Comparison of ENCODE assay signal across 8 mouse cellular contexts in the genomic region with DNA sequence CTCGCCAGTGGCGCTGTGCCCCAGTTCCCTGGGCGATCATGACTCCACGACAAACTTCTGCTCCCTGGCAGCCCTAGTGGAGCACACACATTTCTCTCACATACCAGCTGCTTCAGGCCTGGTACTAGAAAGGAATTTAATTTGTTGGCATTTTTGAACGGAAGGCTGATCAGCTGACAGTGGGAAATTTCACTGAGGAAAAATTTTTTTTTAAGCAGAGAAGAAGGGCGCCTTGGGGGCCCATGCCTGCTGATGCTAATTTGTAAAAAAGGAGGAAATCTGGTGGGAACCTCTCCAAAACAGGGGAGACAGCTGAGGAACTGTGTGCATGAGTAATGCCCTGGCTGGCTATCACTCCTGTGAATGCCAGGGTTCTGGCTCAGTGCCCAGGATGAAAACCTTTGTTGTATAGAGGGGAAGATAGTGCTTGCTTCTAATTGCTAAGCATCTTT.
DNase-seq lines count a peak whose midpoint lies in the region; ATAC-seq and TF ChIP-seq lines count a peak whose summit lies in the region.

No protein-coding gene starts in this region.

- H3K27me3 ChIP-seq in forebrain, embryonic 13.5 days, result no peaks in the 10 kb centered on the region
- no peaks in the 10 kb centered on the region for H3K27me3 ChIP-seq in forebrain, embryonic 11.5 days (ENCODE audit: control insufficient read depth, insufficient read depth, low read length)
- H3K27me3 ChIP-seq in hindbrain, embryonic 14.5 days (ENCODE audit: control insufficient read depth, insufficient read depth, low read length), result no peaks in the 10 kb centered on the region
- no peaks in the 10 kb centered on the region for H3K27me3 ChIP-seq in midbrain, embryonic 15.5 days (replicated peaks)

- no peaks in the 10 kb centered on the region for H3K36me3 ChIP-seq in forebrain, embryonic 13.5 days (ENCODE audit: poor library complexity, severe bottlenecking)
- H3K36me3 ChIP-seq in forebrain, embryonic 11.5 days (ENCODE audit: control insufficient read depth, insufficient read depth, low read length), result no peaks in the 10 kb centered on the region
- H3K36me3 ChIP-seq in hindbrain, embryonic 14.5 days (replicated peaks; ENCODE audit: control insufficient read depth, insufficient read depth), result no peaks in the 10 kb centered on the region
- no peaks in the 10 kb centered on the region for H3K36me3 ChIP-seq in midbrain, embryonic 15.5 days (replicated peaks)

- peak overlapping the region; percentile 27 for H3K27ac ChIP-seq in forebrain, embryonic 13.5 days
- H3K27ac ChIP-seq in forebrain, embryonic 11.5 days (ENCODE audit: low read depth, low read length), result no peak overlapping the region
- H3K27ac ChIP-seq in hindbrain, embryonic 14.5 days, result peak overlapping the region; percentile 54
- H3K27ac ChIP-seq in midbrain, embryonic 15.5 days, result peak overlapping the region; percentile 57; the same call in 1 of the 2 replicates

- WGBS in forebrain, embryonic 13.5 days, result 59% methylated on average over 6 of the region's 6 CpGs
- 91% methylated on average over 6 of the region's 6 CpGs for WGBS in forebrain, embryonic 11.5 days
- WGBS in hindbrain, embryonic 14.5 days, result 54% methylated on average over 6 of the region's 6 CpGs
- WGBS in midbrain, embryonic 15.5 days, result 66% methylated on average over 6 of the region's 6 CpGs
- WGBS in lung, adult 2 months, result 74% methylated on average over 6 of the region's 6 CpGs

- no peak for TF ChIP-seq POLR2A in brain, embryonic 14.5 days (IDR thresholded peaks at IDR 0.05; ENCODE audit: borderline replicate concordance, extremely low read depth, insufficient read depth, insufficient read length, poor library complexity, severe bottlenecking)
- TF ChIP-seq POLR2A in lung, adult 2 months (IDR thresholded peaks at IDR 0.05; ENCODE audit: borderline replicate concordance, extremely low read depth, low read depth, low read length), result no peak

- TF ChIP-seq CTCF in brain, embryonic 14.5 days (IDR thresholded peaks at IDR 0.05; ENCODE audit: borderline replicate concordance, extremely low read depth, insufficient read depth, insufficient read length), result no peak
- no peak for TF ChIP-seq CTCF in lung, adult 2 months (IDR thresholded peaks at IDR 0.05; ENCODE audit: insufficient read depth, low read length)

- peak; percentile 99 for ATAC-seq in forebrain, embryonic 13.5 days
- ATAC-seq in forebrain, embryonic 11.5 days (replicated peaks; ENCODE audit: low FRiP score), result no peak
- ATAC-seq in hindbrain, embryonic 14.5 days (ENCODE audit: low FRiP score), result peak; percentile 97
- peak; percentile 98 for ATAC-seq in midbrain, embryonic 15.5 days (replicated peaks)

- peaks cover 10% of the 10 kb centered on the region for H3K4me1 ChIP-seq in forebrain, embryonic 13.5 days
- H3K4me1 ChIP-seq in forebrain, embryonic 11.5 days (replicated peaks; ENCODE audit: control insufficient read depth, insufficient read depth, low read length), result no peaks in the 10 kb centered on the region
- H3K4me1 ChIP-seq in hindbrain, embryonic 14.5 days (replicated peaks; ENCODE audit: control insufficient read depth, insufficient read depth, low read length), result peaks cover 7% of the 10 kb centered on the region; the same call in 1 of the 2 replicates
- peaks cover 13% of the 10 kb centered on the region; the same call in 1 of the 2 replicates for H3K4me1 ChIP-seq in midbrain, embryonic 15.5 days
- no peaks in the 10 kb centered on the region for H3K4me1 ChIP-seq in lung, adult 2 months (ENCODE audit: control insufficient read depth, insufficient read depth, low read length)

- H3K4me3 ChIP-seq in forebrain, embryonic 13.5 days, result no peak overlapping the region
- no peak overlapping the region for H3K4me3 ChIP-seq in forebrain, embryonic 11.5 days (ENCODE audit: low read depth, low read length)
- no peak overlapping the region for H3K4me3 ChIP-seq in hindbrain, embryonic 14.5 days (replicated peaks; ENCODE audit: low read length)
- no peak overlapping the region for H3K4me3 ChIP-seq in midbrain, embryonic 15.5 days
- no peak overlapping the region for H3K4me3 ChIP-seq in lung, adult 2 months (replicated peaks; ENCODE audit: extremely low read depth, low read depth, low read length)

- H3K9me3 ChIP-seq in forebrain, embryonic 13.5 days (replicated peaks), result no peaks in the 10 kb centered on the region
- no peaks in the 10 kb centered on the region for H3K9me3 ChIP-seq in forebrain, embryonic 11.5 days (ENCODE audit: control insufficient read depth, low read length)
- H3K9me3 ChIP-seq in hindbrain, embryonic 14.5 days (ENCODE audit: control insufficient read depth, low read length), result no peaks in the 10 kb centered on the region
- no peaks in the 10 kb centered on the region for H3K9me3 ChIP-seq in midbrain, embryonic 15.5 days

- H3K4me2 ChIP-seq in forebrain, embryonic 13.5 days, result no peak overlapping the region
- H3K4me2 ChIP-seq in forebrain, embryonic 11.5 days (ENCODE audit: low read depth, low read length, severe bottlenecking), result no peak overlapping the region
- H3K4me2 ChIP-seq in hindbrain, embryonic 14.5 days (replicated peaks), result no peak overlapping the region
- H3K4me2 ChIP-seq in midbrain, embryonic 15.5 days, result no peak overlapping the region

- no peak overlapping the region for H3K9ac ChIP-seq in forebrain, embryonic 13.5 days
- H3K9ac ChIP-seq in forebrain, embryonic 11.5 days (ENCODE audit: low read length), result no peak overlapping the region
- H3K9ac ChIP-seq in hindbrain, embryonic 14.5 days, result no peak overlapping the region
- H3K9ac ChIP-seq in midbrain, embryonic 15.5 days, result no peak overlapping the region

- no peak for DNase-seq in forebrain, embryonic 11.5 days (ENCODE audit: low spot score)
- peak; percentile 92 for DNase-seq in brain, embryonic 14.5 days (ENCODE audit: low read depth)
- peak; percentile 70 for DNase-seq in hindbrain, embryonic 14.5 days (ENCODE audit: low spot score)
- no peak for DNase-seq in spleen, postnatal 4 days (ENCODE audit: low spot score in 2 of 2)
- DNase-seq in lung, adult 2 months, result no peak
- DNase-seq in spleen, adult 18-20 months, result no peak

Comparison
In these comparisons a context has a peak if more than half of its experiments do, and no peak if none do; other contexts are left out.
1. DNase-seq: peak in brain, embryonic 14.5 days (single experiment) and hindbrain, embryonic 14.5 days (single experiment); none in forebrain, embryonic 11.5 days (single experiment), spleen, postnatal 4 days (0 of 2), lung, adult 2 months (single experiment) and spleen, adult 18-20 months (0 of 2).